Mouse (Mus musculus): ENCODE data around the gene Zbtb24.
"Not testable (repeated sequence)": the region's sequence is repeated elsewhere in the genome, so short reads cannot be mapped to it uniquely, and the experiment has no call there.

The Zbtb24 gene

GRCm38 (mm10) chr10:41450137-41450670 lies at the start of gene Zbtb24:
TSS of gene Zbtb24 (plus strand) at chr10:41450383.
- peak; percentile 88 to 95 for DNase-seq (ENCODE audit: low spot score in 2 of 2)

- no peak for DNase-seq (ENCODE audit: low spot score in 2 of 2)
Observed at GRCm38 (mm10) chr10:41401097-41401496, 49.1 kb upstream of the Zbtb24 start.

GRCm38 (mm10) chr10:41403364-41403763 lies 46.8 kb upstream of the Zbtb24 start:
- DNase-seq (ENCODE audit: low spot score in 2 of 2) = no peak

- no peak for DNase-seq (ENCODE audit: low spot score in 2 of 2)
Observed at GRCm38 (mm10) chr10:41403893-41404612, 46.1 kb upstream of the Zbtb24 start.

GRCm38 (mm10) chr10:41410176-41410575 lies 40.0 kb upstream of the Zbtb24 start:
- not testable (repeated sequence) for DNase-seq (ENCODE audit: low spot score in 2 of 2)

- DNase-seq (ENCODE audit: low spot score in 2 of 2) = not testable (repeated sequence)
Observed at GRCm38 (mm10) chr10:41410821-41411220, 39.4 kb upstream of the Zbtb24 start.

- DNase-seq (ENCODE audit: low spot score in 2 of 2) = not testable (repeated sequence)
Observed at GRCm38 (mm10) chr10:41413471-41413870, 36.7 kb upstream of the Zbtb24 start.

GRCm38 (mm10) chr10:41415368-41415767 lies 34.8 kb upstream of the Zbtb24 start:
- not testable (repeated sequence) for DNase-seq (ENCODE audit: low spot score in 2 of 2)

GRCm38 (mm10) chr10:41420496-41421200 lies 29.5 kb upstream of the Zbtb24 start:
- no peak for DNase-seq (ENCODE audit: low spot score in 2 of 2)

GRCm38 (mm10) chr10:41423681-41424080 lies 26.5 kb upstream of the Zbtb24 start:
- peak in 1 of 2 experiments; percentile 23 for DNase-seq (ENCODE audit: low spot score in 2 of 2)

GRCm38 (mm10) chr10:41426368-41426767 lies 23.8 kb upstream of the Zbtb24 start:
- no peak for DNase-seq (ENCODE audit: low spot score in 2 of 2)

- DNase-seq (ENCODE audit: low spot score in 2 of 2) = no peak
Observed at GRCm38 (mm10) chr10:41434624-41435023, 15.6 kb upstream of the Zbtb24 start.

GRCm38 (mm10) chr10:41435141-41435540 lies 15.0 kb upstream of the Zbtb24 start:
- no peak for DNase-seq (ENCODE audit: low spot score in 2 of 2)

GRCm38 (mm10) chr10:41448216-41448615 lies 2.0 kb upstream of the Zbtb24 start:
- DNase-seq (ENCODE audit: low spot score in 2 of 2) = no peak

- no peak for DNase-seq (ENCODE audit: low spot score in 2 of 2)
Observed at GRCm38 (mm10) chr10:41449684-41450083, 499 bp upstream of the Zbtb24 start.

GRCm38 (mm10) chr10:41450780-41451522 lies 768 bp downstream of the Zbtb24 start:
- DNase-seq (ENCODE audit: low spot score in 2 of 2) = no peak

- no peak for DNase-seq (ENCODE audit: low spot score in 2 of 2)
Observed at GRCm38 (mm10) chr10:41451656-41452055, 1.5 kb downstream of the Zbtb24 start.

GRCm38 (mm10) chr10:41452791-41453190 lies 2.6 kb downstream of the Zbtb24 start:
- no peak for DNase-seq (ENCODE audit: low spot score in 2 of 2)

GRCm38 (mm10) chr10:41459990-41460389 lies 9.8 kb downstream of the Zbtb24 start:
- no peak for DNase-seq (ENCODE audit: low spot score in 2 of 2)

GRCm38 (mm10) chr10:41460501-41460900 lies 10.3 kb downstream of the Zbtb24 start:
- no peak for DNase-seq (ENCODE audit: low spot score in 2 of 2)

- no peak for DNase-seq (ENCODE audit: low spot score in 2 of 2)
Observed at GRCm38 (mm10) chr10:41461057-41461722, 11.0 kb downstream of the Zbtb24 start.
